Mouse (Mus musculus) limb, embryonic 15.5 days (tissue): ENCODE data around the gene Katnbl1. TPM values are rescaled to one million over a fixed set of nuclear protein-coding genes. Genes with fewer than 3 reads are reported as not detected.
"Not testable (repeated sequence)": the region's sequence is repeated elsewhere in the genome, so short reads cannot be mapped to it uniquely, and the experiment has no call there.

ENCODE experiments used
- ATAC-seq: fragments of 200-750 bp; cut with Nextera tagmentation; 2 replicates; pipeline ENCODE4 v1.8.0; 2017; ENCODE audit warnings: low read depth, moderate TSS enrichment; ENCODE audit not compliant: insufficient number of reproducible peaks, low FRiP score, low TSS enrichment
- H3K27ac ChIP-seq: fragments of 300-500 bp; sonication (generic); 2 replicates; pipeline ENCODE4 v1.5.1; 2015; ENCODE audit warnings: moderate library complexity, mild to moderate bottlenecking, inconsistent platforms
- H3K27me3 ChIP-seq: fragments of 300-500 bp; sonication (generic); 2 replicates; pipeline ENCODE4 v1.6.1; 2015; ENCODE audit warnings: inconsistent platforms
- H3K36me3 ChIP-seq: fragments of 300-500 bp; sonication (generic); 2 replicates; pipeline ENCODE4 v1.6.1; 2015; ENCODE audit warnings: inconsistent platforms
- H3K4me1 ChIP-seq: fragments of 300-500 bp; sonication (generic); 2 replicates; pipeline ENCODE4 v1.6.1; 2015; ENCODE audit warnings: inconsistent platforms
- H3K4me2 ChIP-seq: fragments of 300-500 bp; sonication (generic); 2 replicates; pipeline ENCODE4 v1.6.1; 2015; ENCODE audit warnings: mild to moderate bottlenecking, inconsistent platforms
- H3K4me3 ChIP-seq: fragments of 300-500 bp; sonication (generic); 2 replicates; pipeline ENCODE4 v1.5.1; 2015; ENCODE audit warnings: mild to moderate bottlenecking, inconsistent platforms
- H3K9ac ChIP-seq: fragments of 300-500 bp; sonication (generic); 2 replicates; pipeline ENCODE4 v1.6.1; 2015; ENCODE audit warnings: inconsistent platforms
- H3K9me3 ChIP-seq: fragments of 300-500 bp; sonication (generic); 2 replicates; pipeline ENCODE4 v1.6.1; 2016; ENCODE audit warnings: inconsistent platforms
- WGBS: fragments of 180-500 bp; shearing (Covaris S2); methylation state at CpG from one replicate; pipeline ENCODE4 v1.1.7; 2015; 5-methylcytosine and 5-hydroxymethylcytosine counted together
- polyA plus RNA-seq: library from polyadenylated mRNA; unstranded; fragments of >200 nt; fragmentation: Nextera tagmentation; extraction: Ambion mirVana; gene quantifications from 2 replicates; pipeline ENCODE4 v1.2.1, GENCODE M21; 2015

The Katnbl1 gene
- polyA plus RNA-seq, 1 experiment from 2014 or later: 47.8 TPM

DNA sequence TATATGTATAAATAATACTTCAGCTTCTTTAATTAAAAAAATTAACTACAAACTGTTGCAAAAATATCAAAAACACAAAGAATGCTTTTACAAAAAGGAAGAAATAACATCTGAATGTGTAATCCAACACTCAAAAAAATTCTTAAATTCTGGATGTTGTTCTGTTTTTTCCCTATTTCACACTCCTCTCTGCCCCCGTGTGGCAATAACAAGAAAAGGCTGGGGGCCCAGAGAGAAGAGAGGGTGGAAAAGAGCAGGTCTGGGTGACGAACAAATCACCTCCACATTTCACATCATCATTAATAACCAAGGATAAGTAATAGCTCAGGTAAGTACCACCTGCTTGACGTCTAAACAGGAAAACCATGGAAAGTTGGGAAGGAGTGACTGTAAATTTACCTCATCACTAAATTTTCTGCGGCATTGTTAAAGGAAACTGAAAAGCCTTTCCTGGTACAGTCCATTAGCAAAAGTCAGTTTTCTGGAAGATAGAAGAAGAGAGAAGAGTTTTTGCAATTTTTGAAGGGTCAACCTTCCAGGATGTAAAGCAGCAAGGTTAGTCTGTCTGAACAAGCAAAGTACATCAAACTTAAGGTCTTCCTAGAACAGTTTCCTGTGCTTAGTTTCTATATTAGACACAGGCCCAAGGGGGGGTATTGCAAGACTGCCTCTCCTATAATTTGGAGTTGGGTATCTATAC is 70.7 kb downstream of the Katnbl1 start:
- Histone ChIP-seq H3K27ac (no peak overlapping the region), H3K36me3 (no peaks in the 10 kb centered on the region), H3K9ac (no peak overlapping the region), H3K27me3 (no peaks in the 10 kb centered on the region), H3K4me1 (peaks cover 3% of the 10 kb centered on the region; the same call in 1 of the 2 replicates), H3K9me3 (no peaks in the 10 kb centered on the region), H3K4me2 (no peak overlapping the region), H3K4me3 (no peak overlapping the region)
- no peak for ATAC-seq
- 32% methylated on average over 4 of the region's 4 CpGs for WGBS

DNA sequence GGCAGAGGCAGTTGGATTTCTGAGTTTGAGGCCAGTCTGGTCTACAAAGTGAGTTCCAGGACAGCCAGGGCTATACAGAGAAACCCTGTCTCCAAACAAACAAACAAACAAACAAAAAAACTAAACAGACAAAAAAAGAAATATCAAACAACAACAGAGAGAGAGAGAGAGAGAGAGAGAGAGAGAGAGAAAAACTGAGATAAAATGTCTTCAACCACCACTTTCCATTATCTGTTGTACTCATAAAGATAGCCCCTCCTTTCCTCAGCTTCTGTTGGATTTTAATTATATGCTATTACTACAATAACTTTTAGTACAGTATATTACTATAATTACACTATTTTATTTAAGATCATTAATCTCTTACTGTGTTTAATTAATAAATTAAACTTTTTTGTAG is 73.5 kb downstream of the Katnbl1 start:
- H3K9me3 ChIP-seq, H3K36me3 ChIP-seq, H3K27me3 ChIP-seq, H3K4me2 ChIP-seq, H3K4me1 ChIP-seq, H3K27ac ChIP-seq, H3K9ac ChIP-seq, H3K4me3 ChIP-seq, ATAC-seq: not testable (repeated sequence)

DNA sequence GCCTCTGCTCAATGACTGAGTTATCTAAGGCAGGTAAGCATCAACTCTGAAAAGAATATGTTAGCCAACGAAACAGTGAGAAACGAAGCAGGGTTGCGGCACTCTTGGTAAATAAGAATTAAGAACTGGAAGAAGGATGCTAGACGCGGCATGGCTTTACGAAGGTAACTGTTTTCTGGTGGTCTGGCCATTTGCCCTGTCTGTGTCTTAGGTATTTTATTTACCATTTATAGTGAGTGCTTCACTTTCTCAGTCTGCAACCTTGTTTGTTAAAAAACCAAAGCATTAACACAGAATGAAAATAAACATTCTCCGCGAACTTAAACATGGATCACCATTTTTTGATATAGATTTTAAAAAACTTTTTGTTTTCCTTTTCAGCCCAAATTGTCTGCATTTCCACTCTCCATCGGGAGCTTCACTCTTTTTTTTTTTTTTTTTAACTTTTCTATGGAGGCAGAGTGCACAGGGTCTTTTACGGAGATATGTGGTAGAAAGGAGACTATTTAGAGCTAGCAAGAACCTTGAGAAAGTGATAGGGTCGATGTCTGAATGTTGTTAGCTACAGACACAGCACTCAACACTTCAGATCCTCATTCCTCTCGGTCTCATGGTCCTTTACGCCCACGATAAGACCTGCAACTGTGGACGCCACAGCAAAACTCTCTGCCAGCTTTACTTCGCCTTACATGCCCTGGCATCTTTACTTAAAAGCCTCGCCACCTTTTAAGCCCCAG is 75.3 kb downstream of the Katnbl1 start:
- H3K27ac ChIP-seq: peak overlapping the region; percentile 84
- 29% methylated on average over 17 of the region's 17 CpGs for WGBS

DNA sequence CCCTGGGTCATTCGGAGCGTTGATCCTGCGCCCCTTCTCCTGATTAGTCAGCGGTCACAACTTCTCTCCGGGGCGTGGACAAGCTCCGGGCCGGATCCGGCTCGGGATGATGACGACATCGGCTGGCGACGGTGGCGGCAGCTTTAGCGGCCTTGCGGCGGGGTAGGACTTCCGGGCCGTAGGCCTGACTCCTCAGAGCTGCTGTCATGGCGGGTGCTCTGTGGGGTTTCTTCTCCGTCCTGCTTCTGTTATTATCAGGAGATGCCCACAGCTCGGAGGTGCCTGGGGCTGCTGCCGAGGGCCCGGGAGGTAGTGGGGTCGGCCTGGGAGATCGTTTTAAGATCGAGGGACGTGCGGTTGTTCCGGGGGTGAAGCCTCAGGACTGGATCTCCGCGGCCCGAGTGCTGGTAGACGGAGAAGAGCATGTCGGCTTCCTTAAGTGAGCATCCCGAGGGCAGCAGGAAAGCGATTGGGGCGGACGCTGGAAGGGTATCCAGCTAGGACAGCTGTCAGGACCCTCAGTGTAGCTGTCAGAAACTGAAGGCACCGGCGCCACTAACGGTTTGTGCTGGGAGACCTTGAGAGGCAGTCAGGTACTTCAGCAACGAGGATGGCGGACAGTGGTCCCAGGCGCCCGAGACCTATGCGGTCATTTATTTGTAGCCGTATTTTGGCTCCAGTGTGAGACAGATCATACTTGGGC is 76.0 kb downstream of the Katnbl1 start, which contains the start of gene Emc7:
Gene Emc7 (plus strand): TSS at position 136 of the 703 bp plus-strand sequence.
- Histone ChIP-seq H3K9ac (peak within 1 kb of the TSS; percentile 93), H3K27ac (peak within 1 kb of the TSS; percentile 84), H3K4me2 (peak within 1 kb of the TSS; percentile 56), H3K9me3 (no peaks in the 10 kb centered on the region), H3K4me3 (peak within 1 kb of the TSS; percentile 73), H3K4me1 (peaks cover 3% of the 10 kb centered on the region; the same call in 1 of the 2 replicates), H3K27me3 (no peaks in the 10 kb centered on the region), H3K36me3 (peaks cover 5% of the 10 kb centered on the region; the same call in 1 of the 2 replicates)
- ATAC-seq: peak; percentile 93
- under 1% methylated on average over 49 of the region's 49 CpGs for WGBS

More for the DNA sequence above, 75.3 kb downstream of the Katnbl1 start:
- Histone ChIP-seq H3K4me2 (peak overlapping the region; percentile 56), H3K4me3 (peak overlapping the region; percentile 73), H3K36me3 (0 out of 2 replicates have a peak, but pooled peaks cover 2% of the 10 kb centered on the region), H3K9ac (peak overlapping the region; percentile 93), H3K4me1 (peaks cover 3% of the 10 kb centered on the region; the same call in 1 of the 2 replicates), H3K27me3 (no peaks in the 10 kb centered on the region), H3K9me3 (no peaks in the 10 kb centered on the region)
- ATAC-seq: peak; percentile 21; the same call in 1 of the 2 replicates

DNA sequence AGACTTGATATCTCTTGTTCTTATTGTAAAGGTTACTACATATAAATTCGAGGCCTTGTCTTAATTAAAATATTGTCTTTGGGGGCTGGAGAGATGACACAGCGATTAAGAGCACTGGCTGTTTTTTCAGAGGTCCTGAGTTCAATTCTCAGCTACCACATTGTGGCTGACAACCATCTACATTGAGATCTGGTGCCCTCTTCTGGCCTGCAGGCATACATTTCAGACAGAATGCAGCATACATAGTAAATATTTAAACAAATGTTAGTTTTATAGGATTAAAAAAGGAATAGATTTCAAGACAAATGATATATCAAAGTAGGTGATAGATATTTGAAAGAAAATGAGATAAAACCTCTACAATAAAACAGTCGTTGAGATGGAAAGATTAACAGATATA is 81.5 kb downstream of the Katnbl1 start:
- Histone ChIP-seq H3K36me3 (peaks cover 29% of the 10 kb centered on the region), H3K4me3 (no peak overlapping the region), H3K27me3 (no peaks in the 10 kb centered on the region), H3K4me1 (no peaks in the 10 kb centered on the region; the same call in 1 of the 2 replicates), H3K9ac (no peak overlapping the region), H3K4me2 (no peak overlapping the region), H3K9me3 (no peaks in the 10 kb centered on the region), H3K27ac (no peak overlapping the region)
- WGBS: 88% methylated on average over 3 of the region's 3 CpGs
- ATAC-seq: no peak

Other genes starting within 250 kb of the Katnbl1 start
- gene Olfr1316, start 244.2 kb upstream of the Katnbl1 start, polyA plus RNA-seq: not detected in 2 replicates
- gene Olfr1317, start 238.9 kb upstream of the Katnbl1 start, polyA plus RNA-seq: not detected in 2 replicates
- not detected in 2 replicates for gene Olfr1318, start 225.0 kb upstream of the Katnbl1 start, polyA plus RNA-seq
- 17.0 and 21.0 TPM in 2 replicates for gene Lpcat4, start 139.7 kb upstream of the Katnbl1 start, polyA plus RNA-seq
- gene Nutm1, start 119.9 kb upstream of the Katnbl1 start, polyA plus RNA-seq: not detected in 2 replicates
- 185 and 207 TPM in 2 replicates for gene Nop10, start 117.3 kb upstream of the Katnbl1 start, polyA plus RNA-seq
- gene Slc12a6, start 113.4 kb upstream of the Katnbl1 start, polyA plus RNA-seq: 8.0 and 8.6 TPM in 2 replicates
- gene Gm21985, start 112.9 kb upstream of the Katnbl1 start, polyA plus RNA-seq: not detected in 2 replicates
- 129 and 132 TPM in 2 replicates for gene Emc4, start 11.2 kb upstream of the Katnbl1 start, polyA plus RNA-seq
- 20.0 and 20.8 TPM in 2 replicates for gene Emc7, start 75.8 kb downstream of the Katnbl1 start, polyA plus RNA-seq
- gene Chrm5, start 101.6 kb downstream of the Katnbl1 start, polyA plus RNA-seq: 0.12 and 0.21 TPM in 2 replicates
- gene Aven, start 113.8 kb downstream of the Katnbl1 start, polyA plus RNA-seq: 4.7 and 5.5 TPM in 2 replicates